18 mouse cellular contexts compared by ENCODE assay signal in genomic region chr13:38463410-38463809, GRCm38 (mm10).
DNase-seq lines count a peak whose midpoint lies in the region; ATAC-seq and TF ChIP-seq lines count a peak whose summit lies in the region.
"Had no signal": no experiment of that assay in that cellular context is flagged by ENCODE, and none has a peak within 500 bp of the region (broad histone marks: within the 10 kb centered on the region; RNA-seq: fewer than 3 reads in every experiment).

No protein-coding gene starts in this region.

- no peaks in the 10 kb centered on the region for H3K4me1 ChIP-seq in hindbrain, postnatal 0 days (ENCODE audit: insufficient read depth, low read length)
- no peaks in the 10 kb centered on the region for H3K4me1 ChIP-seq in hindbrain, embryonic 16.5 days (ENCODE audit: control insufficient read depth, insufficient read depth, low read depth, low read length)
- no peaks in the 10 kb centered on the region for H3K4me1 ChIP-seq in lung, adult 2 months (ENCODE audit: control insufficient read depth, insufficient read depth, low read length)
- no peaks in the 10 kb centered on the region for H3K4me1 ChIP-seq in ES-E14 (ENCODE audit: control insufficient read depth in 2 of 2, insufficient read depth in 2 of 2, low read length in 2 of 2, poor library complexity in 1 of 2)
- H3K4me1 ChIP-seq: embryonic facial prominence, embryonic 15.5 days; heart, embryonic 12.5 days; liver, embryonic 13.5 days had no signal

- H3K4me2 ChIP-seq in hindbrain, postnatal 0 days (ENCODE audit: low read depth, low read length), result no peak overlapping the region
- no peak overlapping the region for H3K4me2 ChIP-seq in hindbrain, embryonic 16.5 days (ENCODE audit: low read length)
- H3K4me2 ChIP-seq: embryonic facial prominence, embryonic 15.5 days; heart, embryonic 12.5 days; liver, embryonic 13.5 days had no signal

- H3K27me3 ChIP-seq in hindbrain, postnatal 0 days (ENCODE audit: insufficient read depth, low read length), result no peaks in the 10 kb centered on the region
- H3K27me3 ChIP-seq in hindbrain, embryonic 16.5 days (replicated peaks; ENCODE audit: control insufficient read depth, insufficient read depth, low read length), result no peaks in the 10 kb centered on the region
- H3K27me3 ChIP-seq: embryonic facial prominence, embryonic 15.5 days; heart, embryonic 12.5 days; liver, embryonic 13.5 days had no signal

- H3K27ac ChIP-seq in hindbrain, postnatal 0 days, result no peak overlapping the region
- H3K27ac ChIP-seq in hindbrain, embryonic 16.5 days (ENCODE audit: low read depth, low read length), result no peak overlapping the region
- H3K27ac ChIP-seq in ES-E14 (ENCODE audit: insufficient read depth, low read depth, low read length, poor library complexity, severe bottlenecking), result no peak overlapping the region
- H3K27ac ChIP-seq: embryonic facial prominence, embryonic 15.5 days; liver, embryonic 13.5 days had no signal

- no peaks in the 10 kb centered on the region for H3K9me3 ChIP-seq in hindbrain, postnatal 0 days (ENCODE audit: low read length)
- no peaks in the 10 kb centered on the region for H3K9me3 ChIP-seq in hindbrain, embryonic 16.5 days (ENCODE audit: control insufficient read depth, low read length)
- no peaks in the 10 kb centered on the region for H3K9me3 ChIP-seq in ES-E14 (ENCODE audit: control insufficient read depth, insufficient read depth, low read depth, low read length)
- H3K9me3 ChIP-seq: embryonic facial prominence, embryonic 15.5 days; heart, embryonic 12.5 days; liver, embryonic 13.5 days had no signal

- ATAC-seq in hindbrain, postnatal 0 days, result no peak
- ATAC-seq in hindbrain, embryonic 16.5 days, result no peak
- ATAC-seq: forebrain, embryonic 14.5 days; intestine, embryonic 16.5 days had no signal

- no peaks in the 10 kb centered on the region for H3K36me3 ChIP-seq in hindbrain, postnatal 0 days (ENCODE audit: insufficient read depth, low read length)
- H3K36me3 ChIP-seq in hindbrain, embryonic 16.5 days (ENCODE audit: control insufficient read depth, insufficient read depth, low read length), result no peaks in the 10 kb centered on the region
- H3K36me3 ChIP-seq in ES-E14 (ENCODE audit: control insufficient read depth, insufficient read depth, low read length, poor library complexity, severe bottlenecking), result no peaks in the 10 kb centered on the region
- H3K36me3 ChIP-seq: embryonic facial prominence, embryonic 15.5 days; heart, embryonic 12.5 days; liver, embryonic 13.5 days had no signal

- 80% methylated on average over 1 of the region's 1 CpGs for WGBS in hindbrain, postnatal 0 days
- WGBS in hindbrain, embryonic 16.5 days, result 90% methylated on average over 1 of the region's 1 CpGs
- WGBS in lung, adult 2 months, result 84% methylated on average over 1 of the region's 1 CpGs

- in situ Hi-C loops in ES-E14 (cut with MboI; ENCODE audit: low sequenced_read_pairs in 2 of 2, unreplicated experiment in 2 of 2), result no loop called here

- no peak overlapping the region for H3K9ac ChIP-seq in hindbrain, postnatal 0 days (replicated peaks; ENCODE audit: low read length)
- no peak overlapping the region for H3K9ac ChIP-seq in hindbrain, embryonic 16.5 days (ENCODE audit: low read depth, low read length)
- H3K9ac ChIP-seq in ES-E14 (ENCODE audit: insufficient read depth, low read depth, low read length, poor library complexity, severe bottlenecking), result no peak overlapping the region
- H3K9ac ChIP-seq: embryonic facial prominence, embryonic 15.5 days; heart, embryonic 12.5 days; liver, embryonic 13.5 days had no signal

- no peak for TF ChIP-seq POLR2A in lung, adult 2 months (IDR thresholded peaks at IDR 0.05; ENCODE audit: borderline replicate concordance, extremely low read depth, low read depth, low read length)

- H3K4me3 ChIP-seq in hindbrain, postnatal 0 days (ENCODE audit: low read length), result no peak overlapping the region
- no peak overlapping the region for H3K4me3 ChIP-seq in hindbrain, embryonic 16.5 days (ENCODE audit: low read length)
- no peak overlapping the region for H3K4me3 ChIP-seq in lung, adult 2 months (replicated peaks; ENCODE audit: extremely low read depth, low read depth, low read length)
- no peak overlapping the region for H3K4me3 ChIP-seq in ES-E14 (ENCODE audit: insufficient read depth in 1 of 2, low read depth in 1 of 2, low read length in 2 of 2, poor library complexity in 1 of 2, severe bottlenecking in 1 of 2)
- H3K4me3 ChIP-seq: embryonic facial prominence, embryonic 15.5 days; heart, embryonic 12.5 days; liver, embryonic 13.5 days; myocyte had no signal

- DNase-seq in hindbrain, postnatal 0 days (ENCODE audit: low spot score), result no peak
- DNase-seq in lung, postnatal 10 days, result peak; percentile 12
- no peak for DNase-seq in lung, adult 2 months
- no peak for DNase-seq in ES-E14 (ENCODE audit: low read depth, low spot score)
- peak; percentile 13 for DNase-seq in naive thymus-derived CD4-positive, alpha-beta T cell, adult 2 months (ENCODE audit: low read depth)
- no peak for DNase-seq in gastrocnemius, postnatal 25 days
- no peak for DNase-seq in layer of hippocampus, postnatal 14 days (ENCODE audit: low spot score in 2 of 2)
- DNase-seq: gastrocnemius, postnatal 10 days; kidney, postnatal 4 days; liver, embryonic 13.5 days; right cerebral cortex, postnatal 25 days; thymus, adult 18-20 months had no signal

- peak; percentile 10; the same call in 1 of the 2 replicates for TF ChIP-seq CTCF in hindbrain, postnatal 0 days (IDR thresholded peaks at IDR 0.05; ENCODE audit: low read depth)
- no peak for TF ChIP-seq CTCF in lung, adult 2 months (IDR thresholded peaks at IDR 0.05; ENCODE audit: insufficient read depth, low read length)

TF ChIP-seq in ES-E14, 5 proteins besides CTCF, POLR2A, EP300 and RAD21:
- TF ChIP-seq MAFK (IDR thresholded peaks at IDR 0.05; ENCODE audit: insufficient read depth, low read depth, low read length), result no peak
- 0 out of 2 replicates have a peak, but pooled peaks have one; percentile 17 for TF ChIP-seq ZC3H11A (IDR thresholded peaks at IDR 0.05; ENCODE audit: borderline replicate concordance, low read depth, low read length)

Comparison
In these comparisons a context has a peak if more than half of its experiments do, and no peak if none do; other contexts are left out.
1. DNase-seq: peak in lung, postnatal 10 days (single experiment) and naive thymus-derived CD4-positive, alpha-beta T cell, adult 2 months (single experiment); none in hindbrain, postnatal 0 days (single experiment), lung, adult 2 months (single experiment), ES-E14 (single experiment), gastrocnemius, postnatal 25 days (single experiment) and layer of hippocampus, postnatal 14 days (0 of 2).